Mouse (Mus musculus): ENCODE measurements around the gene Pds5b. TPM values are rescaled to one million over a fixed set of nuclear protein-coding genes. Genes with fewer than 3 reads are reported as not detected.
"Not testable (repeated sequence)": the region's sequence is repeated elsewhere in the genome, so short reads cannot be mapped to it uniquely, and the experiment has no call there.

The Pds5b gene
- polyA plus RNA-seq, 1 experiment from 2014 or later: 46.7 TPM

- no peaks in the 10 kb centered on the region for H3K27me3 ChIP-seq (ENCODE audit: control insufficient read depth, insufficient read depth, low read length)
- no peak overlapping the region for H3K27ac ChIP-seq (replicated peaks; ENCODE audit: low read depth, low read length)
- ATAC-seq (ENCODE audit: low FRiP score, low TSS enrichment) (no peak), DNase-seq (no peak)
- H3K4me1 ChIP-seq (ENCODE audit: control insufficient read depth, insufficient read depth, low read length): 0 out of 2 replicates have a peak, but pooled peaks cover 2% of the 10 kb centered on the region
- no peaks in the 10 kb centered on the region for H3K9me3 ChIP-seq (ENCODE audit: control insufficient read depth, low read length)
- H3K9ac ChIP-seq (replicated peaks; ENCODE audit: low read length): no peak overlapping the region
- no peak overlapping the region for H3K4me2 ChIP-seq (ENCODE audit: low read length)
- H3K36me3 ChIP-seq (ENCODE audit: control insufficient read depth, insufficient read depth, low read length): no peaks in the 10 kb centered on the region
- no peak overlapping the region for H3K4me3 ChIP-seq (replicated peaks; ENCODE audit: low read depth, low read length)
These were observed 39.9 kb downstream of the Pds5b start for GRCm38 (mm10) chr5:150713431-150713830.

- WGBS: 4% methylated on average over 4 of the region's 4 CpGs
- Histone ChIP-seq H3K4me1 (ENCODE audit: control insufficient read depth, insufficient read depth, low read length) (0 out of 2 replicates have a peak, but pooled peaks cover 2% of the 10 kb centered on the region), H3K4me3 (replicated peaks; ENCODE audit: low read depth, low read length) (no peak overlapping the region), H3K9me3 (ENCODE audit: control insufficient read depth, low read length) (no peaks in the 10 kb centered on the region), H3K36me3 (ENCODE audit: control insufficient read depth, insufficient read depth, low read length) (0 out of 2 replicates have a peak, but pooled peaks cover 4% of the 10 kb centered on the region), H3K27me3 (ENCODE audit: control insufficient read depth, insufficient read depth, low read length) (no peaks in the 10 kb centered on the region), H3K9ac (replicated peaks; ENCODE audit: low read length) (no peak overlapping the region), H3K4me2 (ENCODE audit: low read length) (no peak overlapping the region), H3K27ac (replicated peaks; ENCODE audit: low read depth, low read length) (no peak overlapping the region)
- DNase-seq (peak; percentile 78), ATAC-seq (ENCODE audit: low FRiP score, low TSS enrichment) (no peak; the same call in 1 of the 2 replicates)
These were observed 44.2 kb downstream of the Pds5b start for GRCm38 (mm10) chr5:150717775-150718174.

GRCm38 (mm10) chr5:150724641-150725040, 51.1 kb downstream of the Pds5b start:
- no peak for DNase-seq
- H3K4me2 ChIP-seq (ENCODE audit: low read length): no peak overlapping the region
- no peaks in the 10 kb centered on the region for H3K27me3 ChIP-seq (ENCODE audit: control insufficient read depth, insufficient read depth, low read length)
- no peaks in the 10 kb centered on the region for H3K4me1 ChIP-seq (ENCODE audit: control insufficient read depth, insufficient read depth, low read length)
- no peak overlapping the region for H3K9ac ChIP-seq (replicated peaks; ENCODE audit: low read length)
- H3K9me3 ChIP-seq (ENCODE audit: control insufficient read depth, low read length): no peaks in the 10 kb centered on the region
- H3K27ac ChIP-seq (replicated peaks; ENCODE audit: low read depth, low read length): no peak overlapping the region
- ATAC-seq (ENCODE audit: low FRiP score, low TSS enrichment): no peak
- H3K4me3 ChIP-seq (replicated peaks; ENCODE audit: low read depth, low read length): no peak overlapping the region
- H3K36me3 ChIP-seq (ENCODE audit: control insufficient read depth, insufficient read depth, low read length): peaks cover 17% of the 10 kb centered on the region
- 86% methylated on average over 1 of the region's 1 CpGs for WGBS

GRCm38 (mm10) chr5:150737028-150737427, 63.5 kb downstream of the Pds5b start:
- H3K9ac ChIP-seq (replicated peaks; ENCODE audit: low read length); H3K4me1 ChIP-seq (ENCODE audit: control insufficient read depth, insufficient read depth, low read length); H3K9me3 ChIP-seq (ENCODE audit: control insufficient read depth, low read length); H3K27ac ChIP-seq (replicated peaks; ENCODE audit: low read depth, low read length); H3K27me3 ChIP-seq (ENCODE audit: control insufficient read depth, insufficient read depth, low read length); H3K4me2 ChIP-seq (ENCODE audit: low read length); ATAC-seq (ENCODE audit: low FRiP score, low TSS enrichment); DNase-seq; H3K4me3 ChIP-seq (replicated peaks; ENCODE audit: low read depth, low read length): not testable (repeated sequence)
- peaks cover 21% of the 10 kb centered on the region for H3K36me3 ChIP-seq (ENCODE audit: control insufficient read depth, insufficient read depth, low read length)
- 98% methylated on average over 3 of the region's 3 CpGs for WGBS

GRCm38 (mm10) chr5:150739311-150739710, 65.8 kb downstream of the Pds5b start:
- Histone ChIP-seq H3K4me3 (replicated peaks; ENCODE audit: low read depth, low read length) (no peak overlapping the region), H3K9ac (replicated peaks; ENCODE audit: low read length) (no peak overlapping the region), H3K36me3 (ENCODE audit: control insufficient read depth, insufficient read depth, low read length) (peaks cover 20% of the 10 kb centered on the region), H3K9me3 (ENCODE audit: control insufficient read depth, low read length) (no peaks in the 10 kb centered on the region), H3K27ac (replicated peaks; ENCODE audit: low read depth, low read length) (no peak overlapping the region), H3K27me3 (ENCODE audit: control insufficient read depth, insufficient read depth, low read length) (no peaks in the 10 kb centered on the region), H3K4me2 (ENCODE audit: low read length) (no peak overlapping the region), H3K4me1 (ENCODE audit: control insufficient read depth, insufficient read depth, low read length) (no peaks in the 10 kb centered on the region)
- DNase-seq: no peak
- ATAC-seq (ENCODE audit: low FRiP score, low TSS enrichment): no peak
- WGBS: 94% methylated on average over 7 of the region's 7 CpGs

- no peaks in the 10 kb centered on the region for H3K4me1 ChIP-seq (ENCODE audit: control insufficient read depth, insufficient read depth, low read length)
- DNase-seq: no peak
- no peak overlapping the region for H3K9ac ChIP-seq (replicated peaks; ENCODE audit: low read length)
- no peak overlapping the region for H3K4me3 ChIP-seq (replicated peaks; ENCODE audit: low read depth, low read length)
- no peak overlapping the region for H3K4me2 ChIP-seq (ENCODE audit: low read length)
- H3K36me3 ChIP-seq (ENCODE audit: control insufficient read depth, insufficient read depth, low read length): peaks cover 17% of the 10 kb centered on the region
- ATAC-seq (ENCODE audit: low FRiP score, low TSS enrichment): no peak
- H3K9me3 ChIP-seq (ENCODE audit: control insufficient read depth, low read length): no peaks in the 10 kb centered on the region
- no peak overlapping the region for H3K27ac ChIP-seq (replicated peaks; ENCODE audit: low read depth, low read length)
- no peaks in the 10 kb centered on the region for H3K27me3 ChIP-seq (ENCODE audit: control insufficient read depth, insufficient read depth, low read length)
- 36% methylated on average over 1 of the region's 2 CpGs for WGBS
These were observed 67.1 kb downstream of the Pds5b start for GRCm38 (mm10) chr5:150740597-150740996.

- no peak for DNase-seq
- WGBS: 95% methylated on average over 5 of the region's 5 CpGs
- no peak for ATAC-seq (ENCODE audit: low FRiP score, low TSS enrichment)
These were observed 83.1 kb downstream of the Pds5b start for GRCm38 (mm10) chr5:150756623-150757022.

GRCm38 (mm10) chr5:150772403-150772802, 98.9 kb downstream of the Pds5b start:
- Histone ChIP-seq H3K4me2 (ENCODE audit: low read length) (no peak overlapping the region), H3K36me3 (ENCODE audit: control insufficient read depth, insufficient read depth, low read length) (peaks cover 19% of the 10 kb centered on the region), H3K27ac (replicated peaks; ENCODE audit: low read depth, low read length) (no peak overlapping the region), H3K9me3 (ENCODE audit: control insufficient read depth, low read length) (no peaks in the 10 kb centered on the region), H3K9ac (replicated peaks; ENCODE audit: low read length) (no peak overlapping the region), H3K27me3 (ENCODE audit: control insufficient read depth, insufficient read depth, low read length) (no peaks in the 10 kb centered on the region), H3K4me1 (ENCODE audit: control insufficient read depth, insufficient read depth, low read length) (no peaks in the 10 kb centered on the region), H3K4me3 (replicated peaks; ENCODE audit: low read depth, low read length) (no peak overlapping the region)
- DNase-seq (peak; percentile 11), ATAC-seq (ENCODE audit: low FRiP score, low TSS enrichment) (no peak)
- 37% methylated on average over 5 of the region's 5 CpGs for WGBS

More at GRCm38 (mm10) chr5:150756623-150757022, 83.1 kb downstream of the Pds5b start:
- no peak overlapping the region for H3K4me2 ChIP-seq (ENCODE audit: low read length)
- no peaks in the 10 kb centered on the region for H3K27me3 ChIP-seq (ENCODE audit: control insufficient read depth, insufficient read depth, low read length)
- H3K9ac ChIP-seq (replicated peaks; ENCODE audit: low read length): no peak overlapping the region
- H3K36me3 ChIP-seq (ENCODE audit: control insufficient read depth, insufficient read depth, low read length): peaks cover 39% of the 10 kb centered on the region
- H3K4me3 ChIP-seq (replicated peaks; ENCODE audit: low read depth, low read length): no peak overlapping the region
- no peaks in the 10 kb centered on the region for H3K9me3 ChIP-seq (ENCODE audit: control insufficient read depth, low read length)
- no peaks in the 10 kb centered on the region for H3K4me1 ChIP-seq (ENCODE audit: control insufficient read depth, insufficient read depth, low read length)
- H3K27ac ChIP-seq (replicated peaks; ENCODE audit: low read depth, low read length): no peak overlapping the region

GRCm38 (mm10) chr5:150773083-150773482, 99.5 kb downstream of the Pds5b start:
- DNase-seq (no peak), ATAC-seq (ENCODE audit: low FRiP score, low TSS enrichment) (no peak)
- H3K27ac ChIP-seq (replicated peaks; ENCODE audit: low read depth, low read length): no peak overlapping the region
- no peak overlapping the region for H3K4me3 ChIP-seq (replicated peaks; ENCODE audit: low read depth, low read length)
- H3K36me3 ChIP-seq (ENCODE audit: control insufficient read depth, insufficient read depth, low read length): peaks cover 21% of the 10 kb centered on the region
- H3K9me3 ChIP-seq (ENCODE audit: control insufficient read depth, low read length): no peaks in the 10 kb centered on the region
- H3K27me3 ChIP-seq (ENCODE audit: control insufficient read depth, insufficient read depth, low read length): no peaks in the 10 kb centered on the region
- H3K4me1 ChIP-seq (ENCODE audit: control insufficient read depth, insufficient read depth, low read length): no peaks in the 10 kb centered on the region
- no peak overlapping the region for H3K9ac ChIP-seq (replicated peaks; ENCODE audit: low read length)
- H3K4me2 ChIP-seq (ENCODE audit: low read length): no peak overlapping the region

Data from midbrain, embryonic 14.5 days (tissue).